Mouse (Mus musculus) spleen, postnatal 4 days (tissue): Measurements from ENCODE around the gene Ccnl1.

Source experiments
- DNase-seq, 2 experiments: peaks; one replicate each; pipeline ENCODE4 v3.0.0; 2022; ENCODE audit warnings: low spot score in 2 of 2

The Ccnl1 gene

DNA sequence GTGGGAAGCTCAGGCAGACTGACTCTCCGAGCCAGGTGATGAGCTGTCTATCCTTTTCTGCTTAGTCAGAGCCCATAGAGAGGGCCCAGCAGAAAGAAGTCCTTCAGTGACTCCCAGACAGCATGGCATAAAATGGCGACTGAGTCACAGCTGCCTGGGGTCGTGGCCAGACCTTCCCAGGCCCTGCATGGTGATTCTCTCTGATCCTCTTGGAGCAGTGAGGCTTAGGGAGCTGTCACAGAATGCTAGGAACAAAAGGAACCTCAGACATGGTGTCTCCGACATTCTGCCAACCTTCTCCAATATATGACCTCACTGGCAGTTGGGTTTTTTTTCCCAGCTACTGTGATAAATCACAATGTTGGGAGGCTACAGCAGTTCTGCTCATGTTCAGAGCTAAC lies 30.9 kb downstream of the Ccnl1 start:
- no peak for DNase-seq

- DNase-seq: no peak
These were observed 31.6 kb downstream of the Ccnl1 start for GRCm38 (mm10) chr3:65926426-65926825.

DNA sequence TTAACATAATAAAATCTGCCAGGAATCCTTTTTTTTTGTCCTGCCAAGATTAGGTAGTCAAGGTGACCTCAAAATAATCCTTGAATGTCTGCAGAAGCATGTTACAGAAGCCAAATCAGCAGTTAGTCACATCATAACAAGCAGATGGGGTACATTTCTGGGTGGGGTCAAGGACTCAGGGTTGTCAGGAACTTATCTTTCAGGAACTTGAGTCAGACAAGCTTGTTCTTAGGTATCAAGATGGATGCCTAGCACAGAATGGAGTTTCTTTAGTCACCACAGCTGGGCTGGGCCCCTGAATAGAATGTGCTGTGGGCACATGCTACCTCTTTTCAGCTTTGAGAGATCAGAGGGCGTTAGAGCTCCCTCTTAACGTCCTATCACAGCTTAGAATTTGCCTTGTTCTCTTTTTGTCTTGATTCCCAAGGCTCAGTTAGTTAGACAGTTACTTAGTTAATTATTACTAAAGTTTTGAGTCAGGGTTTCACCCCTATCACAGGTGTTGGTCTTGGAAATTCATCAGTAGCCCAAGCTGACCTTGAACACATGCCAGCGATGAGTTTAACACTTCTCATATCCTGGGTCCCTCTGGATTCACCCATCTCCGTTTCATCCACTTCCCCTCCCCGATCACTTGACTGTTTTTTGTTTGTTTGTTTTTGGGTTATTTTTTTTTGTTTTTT lies 32.9 kb downstream of the Ccnl1 start:
- DNase-seq: no peak

DNA sequence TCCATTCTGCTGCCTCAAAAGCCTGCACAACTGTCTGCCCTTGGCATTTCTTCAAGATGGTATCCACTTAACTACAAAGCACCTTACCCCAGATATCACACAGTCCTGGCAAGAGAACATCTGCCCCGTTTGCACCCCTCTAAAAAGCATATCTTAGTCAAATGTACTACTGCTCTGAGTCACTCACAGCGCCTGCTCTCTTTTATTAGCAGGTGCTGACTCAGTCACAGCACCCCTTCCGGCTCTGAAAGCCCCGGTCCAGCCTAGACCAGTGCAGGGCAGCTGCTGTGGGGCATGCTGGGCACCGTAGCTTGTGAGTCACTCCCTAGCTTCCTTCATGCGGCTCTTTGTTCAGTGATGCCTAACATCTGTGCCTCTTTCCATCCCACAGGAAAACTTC lies 35.6 kb downstream of the Ccnl1 start:
- no peak for DNase-seq

DNA sequence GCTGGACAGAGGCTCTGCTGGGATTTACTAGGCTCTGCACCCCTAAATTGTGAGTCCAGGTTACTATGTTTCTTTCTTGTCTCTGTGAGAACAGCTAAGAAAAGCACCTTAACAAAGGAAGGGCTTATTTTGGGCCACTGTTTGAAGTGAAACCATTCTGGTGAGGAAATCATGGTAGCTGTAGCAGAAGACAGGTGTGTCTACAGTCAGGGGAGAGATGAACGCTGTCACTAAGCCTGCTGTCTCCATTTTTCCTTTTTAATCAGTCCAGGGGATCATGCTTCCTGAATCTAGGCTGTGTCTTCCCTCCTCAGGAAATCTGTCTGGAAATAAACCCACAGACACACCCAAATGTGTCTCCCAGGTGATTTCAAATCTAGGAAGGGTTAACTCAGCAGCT lies 36.4 kb downstream of the Ccnl1 start:
- DNase-seq: no peak

DNA sequence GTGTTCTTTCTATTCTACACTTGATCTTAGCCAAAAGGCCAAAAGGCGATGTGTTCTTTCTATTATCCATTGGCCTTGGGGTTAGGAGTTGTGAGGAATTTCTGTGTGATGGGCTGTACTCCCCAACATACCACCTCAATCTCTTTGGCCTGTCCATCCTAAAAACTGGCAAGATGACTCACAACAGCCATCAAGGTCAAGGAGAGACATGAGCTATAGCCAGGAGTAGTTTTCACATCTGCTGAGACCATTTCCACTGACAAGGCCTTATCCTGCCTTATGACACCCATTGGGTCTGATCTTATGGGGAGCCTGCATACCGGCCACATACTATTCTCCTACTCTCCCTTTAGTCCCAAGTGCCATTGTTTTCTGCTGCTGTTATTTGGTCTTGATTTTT lies 39.0 kb downstream of the Ccnl1 start:
- DNase-seq: no peak

- no peak for DNase-seq
These were observed 45.1 kb downstream of the Ccnl1 start for GRCm38 (mm10) chr3:65912928-65913327.

DNA sequence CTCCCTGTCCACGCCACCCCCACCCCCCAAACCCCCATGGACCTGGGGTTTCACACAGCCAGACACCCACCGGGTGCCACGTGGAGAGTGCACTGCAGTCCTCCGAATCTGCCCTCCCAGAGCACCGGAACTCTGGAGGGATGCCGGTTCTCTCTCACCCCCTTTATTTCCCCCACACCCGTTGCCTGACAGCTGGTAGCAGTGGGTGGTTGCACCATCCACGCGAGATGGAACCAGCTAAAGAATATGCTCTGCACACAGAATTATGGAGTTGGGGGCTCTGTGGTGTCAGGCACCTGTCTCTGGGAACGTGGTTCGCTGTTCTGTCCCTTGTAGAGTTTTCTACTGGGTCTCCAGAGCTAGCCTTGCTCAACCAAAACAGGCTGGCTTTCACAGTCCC lies 45.8 kb downstream of the Ccnl1 start:
- no peak for DNase-seq

GRCm38 (mm10) chr3:65911265-65911664 lies 46.8 kb downstream of the Ccnl1 start:
- no peak for DNase-seq

- DNase-seq: no peak
These were observed 48.6 kb downstream of the Ccnl1 start for GRCm38 (mm10) chr3:65909454-65909853.

- DNase-seq: no peak
These were observed 50.5 kb downstream of the Ccnl1 start for GRCm38 (mm10) chr3:65907536-65907935.

GRCm38 (mm10) chr3:65905281-65906169 lies 52.5 kb downstream of the Ccnl1 start:
- no peak for DNase-seq

- no peak for DNase-seq
These were observed 53.3 kb downstream of the Ccnl1 start for GRCm38 (mm10) chr3:65904711-65905110.

DNA sequence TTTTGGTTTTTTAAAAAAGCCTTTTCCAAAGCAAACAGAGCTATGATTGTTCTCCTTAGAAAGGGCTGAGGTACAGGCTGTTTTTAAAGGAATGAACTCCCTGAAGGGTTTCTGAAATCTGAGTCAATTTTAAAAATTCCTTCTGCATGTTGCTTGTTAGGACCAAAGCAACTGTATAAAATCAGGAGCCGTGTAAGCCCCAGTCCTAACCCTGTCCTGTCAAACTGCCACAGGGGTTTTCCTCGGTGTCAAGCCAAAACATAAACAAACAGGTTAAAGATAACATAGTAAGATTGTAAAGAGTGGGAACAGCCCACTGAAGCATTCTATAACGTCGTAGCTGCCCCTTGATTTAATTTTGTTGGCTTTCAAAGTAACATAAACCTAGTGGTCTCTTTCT lies 53.9 kb downstream of the Ccnl1 start:
- no peak for DNase-seq

- DNase-seq: no peak
These were observed 59.3 kb downstream of the Ccnl1 start for GRCm38 (mm10) chr3:65898598-65899278.

GRCm38 (mm10) chr3:65897233-65897993 lies 60.6 kb downstream of the Ccnl1 start:
- DNase-seq: no peak
